Mouse (Mus musculus): ENCODE measurements around the gene Hdac9. TPM values are rescaled to one million over a fixed set of nuclear protein-coding genes. Genes with fewer than 3 reads are reported as not detected.
A peak's percentile ranks its signal among the peaks of the same experiment; 100 is the strongest.

Hdac9 gene
- total and polyA plus RNA-seq, 2 experiments from 2014 or later = 15.6 to 15.7 TPM

GRCm38 (mm10) chr12:34440930-34441329 is 476.0 kb downstream of the Hdac9 start:
- ATAC-seq (ENCODE audit: insufficient read depth, low read depth) (no peak), DNase-seq (ENCODE audit: low spot score) (no peak)
- H3K4me1 ChIP-seq (ENCODE audit: control insufficient read depth, insufficient read depth) = peaks cover 16% of the 10 kb centered on the region
- no peaks in the 10 kb centered on the region for H3K27me3 ChIP-seq (ENCODE audit: control insufficient read depth, insufficient read depth, low read length)
- TF ChIP-seq CTCF (IDR thresholded peaks at IDR 0.05; ENCODE audit: low read depth) = no peak
- TF ChIP-seq EP300 (IDR thresholded peaks at IDR 0.05; ENCODE audit: low read depth) = no peak
- H3K36me3 ChIP-seq (replicated peaks; ENCODE audit: control insufficient read depth, insufficient read depth, low read length) = no peaks in the 10 kb centered on the region
- peak overlapping the region; percentile 18; the same call in 1 of the 2 replicates for H3K4me2 ChIP-seq (ENCODE audit: low read depth, low read length)
- H3K27ac ChIP-seq (ENCODE audit: low read depth) = no peak overlapping the region
- no peak overlapping the region for H3K4me3 ChIP-seq (ENCODE audit: low read depth, low read length)
- no peaks in the 10 kb centered on the region for H3K9me3 ChIP-seq (replicated peaks; ENCODE audit: control insufficient read depth, low read length)
- 28% methylated on average over 8 of the region's 8 CpGs for WGBS
- no peak overlapping the region for H3K9ac ChIP-seq (replicated peaks; ENCODE audit: low read depth, low read length)

DNA sequence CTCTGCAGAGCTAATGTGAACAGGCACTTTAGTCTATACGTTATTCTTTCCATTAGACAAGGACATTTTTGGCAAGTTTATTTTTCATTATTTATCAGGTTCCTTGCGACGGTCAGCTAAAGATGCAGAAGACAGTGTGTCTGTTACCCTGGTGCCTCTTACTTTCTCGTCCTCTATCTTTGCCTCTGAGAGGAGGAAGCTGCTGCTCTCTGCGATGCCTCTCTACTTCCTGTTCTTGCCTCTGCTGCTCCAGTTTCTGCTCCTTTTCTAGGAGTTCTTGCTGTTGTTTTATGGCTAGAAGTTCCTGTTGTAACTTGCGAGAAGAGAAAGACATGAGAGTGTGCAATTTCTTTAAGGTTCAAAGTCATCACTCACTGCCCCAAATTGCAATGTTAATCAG is 484.0 kb downstream of the Hdac9 start:
- TF ChIP-seq CTCF (IDR thresholded peaks at IDR 0.05; ENCODE audit: low read depth) (no peak), EP300 (IDR thresholded peaks at IDR 0.05; ENCODE audit: low read depth) (no peak)
- no peaks in the 10 kb centered on the region for H3K27me3 ChIP-seq (ENCODE audit: control insufficient read depth, insufficient read depth, low read length)
- H3K36me3 ChIP-seq (replicated peaks; ENCODE audit: control insufficient read depth, insufficient read depth, low read length) = peaks cover 15% of the 10 kb centered on the region
- DNase-seq (ENCODE audit: low spot score) (no peak), ATAC-seq (ENCODE audit: insufficient read depth, low read depth) (no peak)
- WGBS = 51% methylated on average over 6 of the region's 6 CpGs
- 0 out of 2 replicates have a peak, but pooled peaks cover 3% of the 10 kb centered on the region for H3K4me1 ChIP-seq (ENCODE audit: control insufficient read depth, insufficient read depth)
- H3K4me3 ChIP-seq (ENCODE audit: low read depth, low read length) = no peak overlapping the region
- H3K9me3 ChIP-seq (replicated peaks; ENCODE audit: control insufficient read depth, low read length) = no peaks in the 10 kb centered on the region
- H3K4me2 ChIP-seq (ENCODE audit: low read depth, low read length) = no peak overlapping the region
- H3K27ac ChIP-seq (ENCODE audit: low read depth) = 0 out of 2 replicates have a peak overlapping the region, but pooled peaks have one; percentile 2
- H3K9ac ChIP-seq (replicated peaks; ENCODE audit: low read depth, low read length) = no peak overlapping the region

DNA sequence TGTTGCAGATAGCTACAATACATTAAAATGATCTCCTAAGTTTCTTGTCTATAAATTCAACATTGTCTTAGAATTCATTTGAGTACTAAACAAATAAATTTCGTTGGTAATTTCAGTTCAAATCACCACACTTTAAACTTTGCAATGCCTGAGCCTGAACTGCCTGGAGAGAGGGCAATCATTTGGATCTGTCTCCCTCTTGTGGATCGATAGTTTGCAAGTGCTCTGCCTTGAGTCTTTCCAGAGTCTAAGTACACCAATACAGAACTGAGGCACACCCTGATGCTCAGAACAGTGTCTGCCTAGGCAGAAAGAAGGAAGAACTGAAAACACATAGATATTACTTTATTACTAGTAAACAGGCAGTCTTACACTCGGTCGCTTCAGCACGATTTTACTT is 484.4 kb downstream of the Hdac9 start:
- Histone ChIP-seq H3K36me3 (replicated peaks; ENCODE audit: control insufficient read depth, insufficient read depth, low read length) (peaks cover 15% of the 10 kb centered on the region), H3K9me3 (replicated peaks; ENCODE audit: control insufficient read depth, low read length) (no peaks in the 10 kb centered on the region), H3K4me3 (ENCODE audit: low read depth, low read length) (no peak overlapping the region), H3K27ac (ENCODE audit: low read depth) (no peak overlapping the region), H3K4me1 (ENCODE audit: control insufficient read depth, insufficient read depth) (0 out of 2 replicates have a peak, but pooled peaks cover 3% of the 10 kb centered on the region), H3K27me3 (ENCODE audit: control insufficient read depth, insufficient read depth, low read length) (no peaks in the 10 kb centered on the region), H3K9ac (replicated peaks; ENCODE audit: low read depth, low read length) (no peak overlapping the region), H3K4me2 (ENCODE audit: low read depth, low read length) (no peak overlapping the region)
- ATAC-seq (ENCODE audit: insufficient read depth, low read depth) (no peak), DNase-seq (ENCODE audit: low spot score) (peak; percentile 30)
- no peak for TF ChIP-seq EP300 (IDR thresholded peaks at IDR 0.05; ENCODE audit: low read depth)
- TF ChIP-seq CTCF (IDR thresholded peaks at IDR 0.05; ENCODE audit: low read depth) = peak; percentile 54
- 52% methylated on average over 5 of the region's 5 CpGs for WGBS

- Histone ChIP-seq H3K9me3 (replicated peaks; ENCODE audit: control insufficient read depth, low read length) (no peaks in the 10 kb centered on the region), H3K4me2 (ENCODE audit: low read depth, low read length) (no peak overlapping the region), H3K36me3 (replicated peaks; ENCODE audit: control insufficient read depth, insufficient read depth, low read length) (peaks cover 15% of the 10 kb centered on the region), H3K4me3 (ENCODE audit: low read depth, low read length) (no peak overlapping the region), H3K27me3 (ENCODE audit: control insufficient read depth, insufficient read depth, low read length) (no peaks in the 10 kb centered on the region), H3K9ac (replicated peaks; ENCODE audit: low read depth, low read length) (no peak overlapping the region), H3K27ac (ENCODE audit: low read depth) (no peak overlapping the region), H3K4me1 (ENCODE audit: control insufficient read depth, insufficient read depth) (0 out of 2 replicates have a peak, but pooled peaks cover 3% of the 10 kb centered on the region)
- 80% methylated on average over 5 of the region's 5 CpGs for WGBS
- ATAC-seq (ENCODE audit: insufficient read depth, low read depth) (no peak), DNase-seq (ENCODE audit: low spot score) (no peak)
- TF ChIP-seq CTCF (IDR thresholded peaks at IDR 0.05; ENCODE audit: low read depth) = no peak
- TF ChIP-seq EP300 (IDR thresholded peaks at IDR 0.05; ENCODE audit: low read depth) = no peak
Measured at GRCm38 (mm10) chr12:34431832-34432231, 485.1 kb downstream of the Hdac9 start.

- no peak overlapping the region for H3K4me3 ChIP-seq (ENCODE audit: low read depth, low read length)
- H3K27me3 ChIP-seq (ENCODE audit: control insufficient read depth, insufficient read depth, low read length) = no peaks in the 10 kb centered on the region
- DNase-seq (ENCODE audit: low spot score) (no peak), ATAC-seq (ENCODE audit: insufficient read depth, low read depth) (no peak)
- H3K9me3 ChIP-seq (replicated peaks; ENCODE audit: control insufficient read depth, low read length) = no peaks in the 10 kb centered on the region
- H3K36me3 ChIP-seq (replicated peaks; ENCODE audit: control insufficient read depth, insufficient read depth, low read length) = peaks cover 27% of the 10 kb centered on the region
- no peak overlapping the region for H3K27ac ChIP-seq (ENCODE audit: low read depth)
- 77% methylated on average over 2 of the region's 2 CpGs for WGBS
- H3K4me2 ChIP-seq (ENCODE audit: low read depth, low read length) = no peak overlapping the region
- H3K4me1 ChIP-seq (ENCODE audit: control insufficient read depth, insufficient read depth) = no peaks in the 10 kb centered on the region
- no peak for TF ChIP-seq CTCF (IDR thresholded peaks at IDR 0.05; ENCODE audit: low read depth)
- TF ChIP-seq EP300 (IDR thresholded peaks at IDR 0.05; ENCODE audit: low read depth) = no peak
- no peak overlapping the region for H3K9ac ChIP-seq (replicated peaks; ENCODE audit: low read depth, low read length)
Measured at GRCm38 (mm10) chr12:34425468-34425867, 491.4 kb downstream of the Hdac9 start.

DNA sequence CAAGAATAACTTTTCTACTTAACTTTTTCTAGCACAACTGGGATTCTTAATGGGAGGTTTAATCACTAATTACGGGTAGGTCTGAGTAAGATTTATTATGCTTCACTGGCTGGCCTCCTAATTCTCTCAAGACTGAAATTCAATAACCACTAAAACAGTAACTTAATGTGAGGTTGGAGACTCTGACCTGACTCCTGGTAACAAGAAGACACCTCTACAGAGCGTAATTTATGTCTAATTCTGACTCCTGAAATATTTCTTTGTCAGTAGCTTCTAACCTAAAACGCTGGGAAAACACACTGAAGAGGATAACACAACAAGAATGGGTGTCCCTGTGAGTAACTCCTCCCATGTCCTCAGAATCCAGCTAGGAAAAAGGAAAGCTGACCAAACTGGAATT is 508.8 kb downstream of the Hdac9 start:
- TF ChIP-seq EP300 (IDR thresholded peaks at IDR 0.05; ENCODE audit: low read depth) = no peak
- TF ChIP-seq CTCF (IDR thresholded peaks at IDR 0.05; ENCODE audit: low read depth) = no peak
- no peak overlapping the region for H3K9ac ChIP-seq (replicated peaks; ENCODE audit: low read depth, low read length)
- H3K27ac ChIP-seq (ENCODE audit: low read depth) = no peak overlapping the region
- no peaks in the 10 kb centered on the region for H3K9me3 ChIP-seq (replicated peaks; ENCODE audit: control insufficient read depth, low read length)
- DNase-seq (ENCODE audit: low spot score) = no peak
- no peak overlapping the region for H3K4me3 ChIP-seq (ENCODE audit: low read depth, low read length)
- H3K36me3 ChIP-seq (replicated peaks; ENCODE audit: control insufficient read depth, insufficient read depth, low read length) = peaks cover 26% of the 10 kb centered on the region
- no peak overlapping the region for H3K4me2 ChIP-seq (ENCODE audit: low read depth, low read length)
- no peak for ATAC-seq (ENCODE audit: insufficient read depth, low read depth)
- no peaks in the 10 kb centered on the region for H3K4me1 ChIP-seq (ENCODE audit: control insufficient read depth, insufficient read depth)
- 79% methylated on average over 3 of the region's 3 CpGs for WGBS
- no peaks in the 10 kb centered on the region for H3K27me3 ChIP-seq (ENCODE audit: control insufficient read depth, insufficient read depth, low read length)
